Mouse (Mus musculus): ENCODE measurements around the gene Cbx1. TPM values are rescaled to one million over a fixed set of nuclear protein-coding genes. Genes with fewer than 3 reads are reported as not detected.

Cbx1 gene
- total and polyA plus RNA-seq, 2 experiments from 2014 or later: 55.6 to 57.0 TPM

- no peak for ATAC-seq
- no peaks in the 10 kb centered on the region for H3K9me3 ChIP-seq (ENCODE audit: low read length)
- no peak overlapping the region for H3K9ac ChIP-seq
- no peak for TF ChIP-seq CTCF (IDR thresholded peaks at IDR 0.05; ENCODE audit: low read depth)
- peaks cover 55% of the 10 kb centered on the region for H3K36me3 ChIP-seq (ENCODE audit: insufficient read depth)
- H3K4me1 ChIP-seq (ENCODE audit: insufficient read depth): no peaks in the 10 kb centered on the region
- no peak for DNase-seq
- no peak overlapping the region for H3K27ac ChIP-seq (ENCODE audit: low read depth, low read length)
- no peaks in the 10 kb centered on the region for H3K27me3 ChIP-seq (ENCODE audit: insufficient read depth, low read length)
- H3K4me3 ChIP-seq (ENCODE audit: low read depth, low read length): no peak overlapping the region
- WGBS: 89% methylated on average over 5 of the region's 5 CpGs
- H3K4me2 ChIP-seq (ENCODE audit: low read depth): no peak overlapping the region
Observed at GRCm38 (mm10) chr11:96813920-96814319, 25.0 kb downstream of the Cbx1 start.

- ATAC-seq: no peak
- Histone ChIP-seq H3K4me1 (ENCODE audit: insufficient read depth) (no peaks in the 10 kb centered on the region), H3K4me2 (ENCODE audit: low read depth) (no peak overlapping the region), H3K27me3 (ENCODE audit: insufficient read depth, low read length) (no peaks in the 10 kb centered on the region), H3K4me3 (ENCODE audit: low read depth, low read length) (no peak overlapping the region), H3K36me3 (ENCODE audit: insufficient read depth) (peaks cover 55% of the 10 kb centered on the region), H3K9ac (no peak overlapping the region), H3K9me3 (ENCODE audit: low read length) (no peaks in the 10 kb centered on the region), H3K27ac (ENCODE audit: low read depth, low read length) (no peak overlapping the region)
- TF ChIP-seq CTCF (IDR thresholded peaks at IDR 0.05; ENCODE audit: low read depth): no peak
- WGBS: 87% methylated on average over 2 of the region's 2 CpGs
- no peak for DNase-seq
Observed at GRCm38 (mm10) chr11:96814443-96814842, 25.5 kb downstream of the Cbx1 start.

- Histone ChIP-seq H3K9ac (no peak overlapping the region), H3K9me3 (ENCODE audit: low read length) (no peaks in the 10 kb centered on the region), H3K27me3 (ENCODE audit: insufficient read depth, low read length) (no peaks in the 10 kb centered on the region), H3K27ac (ENCODE audit: low read depth, low read length) (no peak overlapping the region), H3K4me1 (ENCODE audit: insufficient read depth) (no peaks in the 10 kb centered on the region), H3K4me3 (ENCODE audit: low read depth, low read length) (no peak overlapping the region), H3K36me3 (ENCODE audit: insufficient read depth) (peaks cover 65% of the 10 kb centered on the region), H3K4me2 (ENCODE audit: low read depth) (no peak overlapping the region)
- WGBS: 96% methylated on average over 2 of the region's 2 CpGs
- no peak for TF ChIP-seq CTCF (IDR thresholded peaks at IDR 0.05; ENCODE audit: low read depth)
- DNase-seq (no peak), ATAC-seq (no peak)
Observed at GRCm38 (mm10) chr11:96815895-96816294, 27.0 kb downstream of the Cbx1 start.

- Histone ChIP-seq H3K9ac (no peak overlapping the region), H3K4me2 (ENCODE audit: low read depth) (no peak overlapping the region), H3K36me3 (ENCODE audit: insufficient read depth) (peaks cover 71% of the 10 kb centered on the region), H3K27ac (ENCODE audit: low read depth, low read length) (no peak overlapping the region), H3K4me3 (ENCODE audit: low read depth, low read length) (no peak overlapping the region), H3K4me1 (ENCODE audit: insufficient read depth) (no peaks in the 10 kb centered on the region), H3K9me3 (ENCODE audit: low read length) (no peaks in the 10 kb centered on the region), H3K27me3 (ENCODE audit: insufficient read depth, low read length) (no peaks in the 10 kb centered on the region)
- no peak for ATAC-seq
- no peak for DNase-seq
- 92% methylated on average over 1 of the region's 1 CpGs for WGBS
- TF ChIP-seq CTCF (IDR thresholded peaks at IDR 0.05; ENCODE audit: low read depth): no peak
Observed at GRCm38 (mm10) chr11:96816494-96816893, 27.6 kb downstream of the Cbx1 start.

GRCm38 (mm10) chr11:96816979-96817378 is 28.1 kb downstream of the Cbx1 start:
- 61% methylated on average over 5 of the region's 5 CpGs for whole genome bisulfite sequencing
- Histone ChIP-seq H3K9me3 (ENCODE audit: low read length) (no peaks in the 10 kb centered on the region), H3K4me2 (ENCODE audit: low read depth) (no peak overlapping the region), H3K4me3 (ENCODE audit: low read depth, low read length) (no peak overlapping the region), H3K27ac (ENCODE audit: low read depth, low read length) (no peak overlapping the region), H3K36me3 (ENCODE audit: insufficient read depth) (peaks cover 72% of the 10 kb centered on the region), H3K9ac (no peak overlapping the region), H3K4me1 (ENCODE audit: insufficient read depth) (no peaks in the 10 kb centered on the region), H3K27me3 (ENCODE audit: insufficient read depth, low read length) (no peaks in the 10 kb centered on the region)
- DNase-seq (no peak), ATAC-seq (no peak)
- no peak for TF ChIP-seq CTCF (IDR thresholded peaks at IDR 0.05; ENCODE audit: low read depth)

- WGBS: 85% methylated on average over 8 of the region's 8 CpGs
- peaks cover 70% of the 10 kb centered on the region for H3K36me3 ChIP-seq (ENCODE audit: insufficient read depth)
Observed at GRCm38 (mm10) chr11:96818128-96818710, 29.3 kb downstream of the Cbx1 start.

GRCm38 (mm10) chr11:96821956-96822355 is 33.0 kb downstream of the Cbx1 start:
- DNase-seq (no peak), ATAC-seq (no peak)
- Histone ChIP-seq H3K4me2 (ENCODE audit: low read depth) (no peak overlapping the region), H3K36me3 (ENCODE audit: insufficient read depth) (peaks cover 59% of the 10 kb centered on the region), H3K4me1 (ENCODE audit: insufficient read depth) (peaks cover 15% of the 10 kb centered on the region), H3K4me3 (ENCODE audit: low read depth, low read length) (no peak overlapping the region), H3K9ac (no peak overlapping the region), H3K27ac (ENCODE audit: low read depth, low read length) (no peak overlapping the region), H3K27me3 (ENCODE audit: insufficient read depth, low read length) (no peaks in the 10 kb centered on the region), H3K9me3 (ENCODE audit: low read length) (no peaks in the 10 kb centered on the region)
- WGBS: 95% methylated on average over 10 of the region's 10 CpGs
- TF ChIP-seq CTCF (IDR thresholded peaks at IDR 0.05; ENCODE audit: low read depth): no peak

More at GRCm38 (mm10) chr11:96818128-96818710, 29.3 kb downstream of the Cbx1 start:
- no peaks in the 10 kb centered on the region for H3K27me3 ChIP-seq (ENCODE audit: insufficient read depth, low read length)
- DNase-seq (no peak), ATAC-seq (no peak)
- H3K9me3 ChIP-seq (ENCODE audit: low read length): no peaks in the 10 kb centered on the region
- H3K4me2 ChIP-seq (ENCODE audit: low read depth): no peak overlapping the region
- H3K27ac ChIP-seq (ENCODE audit: low read depth, low read length): no peak overlapping the region
- no peak overlapping the region for H3K9ac ChIP-seq
- no peak for TF ChIP-seq CTCF (IDR thresholded peaks at IDR 0.05; ENCODE audit: low read depth)
- no peak overlapping the region for H3K4me3 ChIP-seq (ENCODE audit: low read depth, low read length)
- H3K4me1 ChIP-seq (ENCODE audit: insufficient read depth): no peaks in the 10 kb centered on the region

Measured in forebrain, postnatal 0 days (tissue).